Mouse (Mus musculus): Measurements from ENCODE around the gene Bola1. TPM values are rescaled to one million over a fixed set of nuclear protein-coding genes. Genes with fewer than 3 reads are reported as not detected.

Gene Bola1
- polyA plus RNA-seq, 1 experiment from 2014 or later = 45.2 TPM

DNA sequence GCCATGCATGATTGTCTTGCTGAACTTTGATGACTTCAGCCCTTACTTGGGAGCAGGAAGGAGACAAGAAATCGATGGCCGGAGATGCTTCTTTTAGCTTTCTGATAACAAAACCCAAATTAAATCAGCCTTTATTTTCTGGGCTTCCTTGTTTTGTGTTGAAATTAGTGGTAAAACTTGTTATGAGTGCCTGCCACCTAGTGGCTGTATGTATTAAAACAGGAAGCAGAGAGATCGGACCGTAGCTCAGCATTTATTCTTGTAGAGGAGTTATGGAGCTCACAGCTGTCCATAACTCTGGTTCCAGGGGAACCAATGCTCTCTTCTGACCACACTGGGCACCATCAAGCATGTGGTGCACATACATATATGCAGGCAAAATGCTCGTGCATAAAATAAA lies 71.6 kb downstream of the Bola1 start:
- no peak for ATAC-seq (ENCODE audit: insufficient number of reproducible peaks, low FRiP score, low TSS enrichment, low read depth)

More for the DNA sequence above, 71.6 kb downstream of the Bola1 start:
- Histone ChIP-seq H3K4me1 (no peaks in the 10 kb centered on the region), H3K36me3 (peaks cover 58% of the 10 kb centered on the region), H3K4me2 (no peak overlapping the region), H3K27ac (no peak overlapping the region), H3K9me3 (no peaks in the 10 kb centered on the region), H3K9ac (no peak overlapping the region), H3K27me3 (no peaks in the 10 kb centered on the region), H3K4me3 (no peak overlapping the region)
- WGBS = 20% methylated on average over 5 of the region's 5 CpGs

Small RNAs within 50 kb of the gene (microRNA-seq; reads per million reads assigned to microRNA genes)
- gene Gm44492 (not detected), gene Gm47311 (not detected), gene Gm47313 (not detected)

Other genes with a start within 250 kb of the Bola1 start
- 35.2 and 39.2 TPM in 2 replicates for gene Plekho1, start 223.7 kb downstream of the Bola1 start, polyA plus RNA-seq (2015; fragmentation: Nextera tagmentation; extraction: Ambion mirVana)
- 35.8 and 37.0 TPM in 2 replicates for gene Vps45, start 161.2 kb downstream of the Bola1 start, polyA plus RNA-seq (2015; fragmentation: Nextera tagmentation; extraction: Ambion mirVana)
- 21.0 and 24.7 TPM in 2 replicates for gene Otud7b, start 115.2 kb downstream of the Bola1 start, polyA plus RNA-seq (2015; fragmentation: Nextera tagmentation; extraction: Ambion mirVana)
- 33.5 and 33.6 TPM in 2 replicates for gene Mtmr11, start 57.7 kb downstream of the Bola1 start, polyA plus RNA-seq (2015; fragmentation: Nextera tagmentation; extraction: Ambion mirVana)
- 148 TPM in 2 replicates for gene Sf3b4, start 47.4 kb downstream of the Bola1 start, polyA plus RNA-seq (2015; fragmentation: Nextera tagmentation; extraction: Ambion mirVana)
- gene Sv2a, start 38.6 kb downstream of the Bola1 start, polyA plus RNA-seq (2015; fragmentation: Nextera tagmentation; extraction: Ambion mirVana) = 2.7 and 3.0 TPM in 2 replicates
- not detected in 2 replicates for gene Hist2h2ab, start 156 bp upstream of the Bola1 start, polyA plus RNA-seq (2015; fragmentation: Nextera tagmentation; extraction: Ambion mirVana)
- 5.9 and 8.7 TPM in 2 replicates for gene Hist2h2ac, start 1.2 kb upstream of the Bola1 start, polyA plus RNA-seq (2015; fragmentation: Nextera tagmentation; extraction: Ambion mirVana)
- gene Hist2h2be, start 1.4 kb upstream of the Bola1 start, polyA plus RNA-seq (2015; fragmentation: Nextera tagmentation; extraction: Ambion mirVana) = 5.3 and 5.4 TPM in 2 replicates
- gene Hist2h3c2, start 19.4 kb upstream of the Bola1 start, polyA plus RNA-seq (2015; fragmentation: Nextera tagmentation; extraction: Ambion mirVana) = 3.5 and 4.1 TPM in 2 replicates
- gene Hist2h2aa2, start 20.6 kb upstream of the Bola1 start, polyA plus RNA-seq (2015; fragmentation: Nextera tagmentation; extraction: Ambion mirVana) = 27.0 and 35.1 TPM in 2 replicates
- 21.8 and 24.8 TPM in 2 replicates for gene Hist2h2aa1, start 25.8 kb upstream of the Bola1 start, polyA plus RNA-seq (2015; fragmentation: Nextera tagmentation; extraction: Ambion mirVana)
- 0.13 and 0.60 TPM in 2 replicates for gene Hist2h3c1, start 27.0 kb upstream of the Bola1 start, polyA plus RNA-seq (2015; fragmentation: Nextera tagmentation; extraction: Ambion mirVana)
- 3.9 and 11.4 TPM in 2 replicates for gene Hist2h4, start 43.6 kb upstream of the Bola1 start, polyA plus RNA-seq (2015; fragmentation: Nextera tagmentation; extraction: Ambion mirVana)
- gene Hist2h3b, start 48.9 kb upstream of the Bola1 start, polyA plus RNA-seq (2015; fragmentation: Nextera tagmentation; extraction: Ambion mirVana) = 37.0 and 53.8 TPM in 2 replicates
- 5.2 and 10.7 TPM in 2 replicates for gene Hist2h2bb, start 50.0 kb upstream of the Bola1 start, polyA plus RNA-seq (2015; fragmentation: Nextera tagmentation; extraction: Ambion mirVana)
- gene Fcgr1, start 74.3 kb upstream of the Bola1 start, polyA plus RNA-seq (2015; fragmentation: Nextera tagmentation; extraction: Ambion mirVana) = 2.6 and 3.5 TPM in 2 replicates
- 0.22 and 0.55 TPM in 2 replicates for gene BC107364, start 232.6 kb upstream of the Bola1 start, polyA plus RNA-seq (2015; fragmentation: Nextera tagmentation; extraction: Ambion mirVana)